Mouse (Mus musculus) left cerebral cortex, postnatal 36 days (tissue): ENCODE measurements at regions not wholly inside any gene's neighbourhood (a gene's known extent, or its start where the extent isn't known, plus 50 kb on each side); places are given as distances from the start of the nearest gene placed in this dataset.
A peak's percentile ranks its signal among the peaks of the same experiment; 100 is the strongest.

Source experiments
- DNase-seq, 2 experiments: peaks; one replicate each; pipeline ENCODE4 v3.0.0; 2021 to 2022; ENCODE audit warnings: low spot score in 2 of 2, mixed read lengths in 1 of 2
- intact Hi-C: fragments of 180-260 bp; cut with DNase I; formaldehyde crosslinking; loops from one replicate; pipeline ENCODE4 v1.15.1; 2025

DNA sequence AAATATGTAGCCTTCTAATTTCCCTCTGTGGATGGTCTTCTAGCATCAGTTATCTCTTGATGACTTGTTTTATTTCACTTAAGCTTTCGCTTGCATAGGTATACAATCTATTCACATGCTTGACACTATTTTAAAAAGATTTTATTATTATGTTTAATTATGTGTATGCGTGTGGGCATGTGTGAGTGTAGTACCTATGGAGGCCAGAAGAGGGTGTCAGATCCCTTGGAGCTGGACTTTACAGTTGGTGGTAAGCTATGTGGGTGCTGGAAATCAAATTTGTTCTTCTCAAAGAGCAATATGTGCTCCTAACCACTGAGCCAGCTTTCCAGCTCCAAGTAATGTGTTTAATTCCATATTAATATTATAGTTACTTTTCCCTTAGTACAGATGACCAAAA lies 372.6 kb upstream of the Camk1g start:
- intact Hi-C loops, result no loop called here
- DNase-seq, result no peak

DNA sequence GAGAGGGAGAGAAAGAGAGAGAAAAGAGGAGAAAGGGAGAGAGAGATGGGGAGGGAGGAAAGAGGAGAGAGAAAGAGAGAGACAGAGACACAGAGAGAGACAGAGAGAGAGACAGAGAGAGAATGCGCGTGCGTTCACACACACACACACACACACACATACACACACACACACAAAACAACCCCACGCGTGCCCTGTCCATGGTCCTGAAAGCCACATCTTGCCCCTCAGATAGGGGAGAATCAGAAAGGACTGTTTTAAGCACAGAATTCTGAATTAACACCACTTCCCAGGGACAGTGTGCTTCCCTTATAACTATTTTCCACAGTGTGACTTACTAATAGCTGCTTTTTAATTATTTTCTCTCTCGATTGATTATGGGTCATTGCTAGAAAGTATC lies 368.7 kb upstream of the Camk1g start:
- intact Hi-C loops, result no loop called here
- no peak for DNase-seq

- intact Hi-C loops, result no loop called here
Observed at GRCm38 (mm10) chr1:193735949-193736518, 365.9 kb upstream of the Camk1g start.

GRCm38 (mm10) chr1:193734014-193734763 lies 364.1 kb upstream of the Camk1g start:
- DNase-seq, result no peak
- intact Hi-C loops, result no loop called here

More at GRCm38 (mm10) chr1:193735949-193736518, 365.9 kb upstream of the Camk1g start:
- DNase-seq, result no peak

- intact Hi-C loops, result no loop called here
Observed at GRCm38 (mm10) chr1:193733402-193733801, 363.3 kb upstream of the Camk1g start.

DNA sequence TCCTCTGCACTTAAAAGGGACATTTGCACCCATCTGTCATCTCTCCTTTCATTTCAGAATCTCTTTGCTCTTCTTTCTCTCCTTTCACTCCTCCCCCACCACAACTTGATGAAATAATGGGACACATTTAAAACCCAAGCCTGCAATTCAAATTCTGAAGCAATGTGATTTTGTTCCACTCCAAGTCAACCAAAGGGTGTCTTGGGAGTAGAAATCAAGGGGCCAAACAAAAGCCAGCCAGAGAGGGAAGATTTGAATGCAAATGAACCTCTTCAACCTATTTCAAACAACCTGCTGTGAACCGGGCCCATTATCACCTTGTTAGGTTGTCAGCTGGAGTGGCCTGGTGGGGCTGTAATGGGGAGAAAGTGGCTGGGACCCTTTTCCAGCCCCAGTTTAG lies 362.0 kb upstream of the Camk1g start:
- no peak for DNase-seq

More at GRCm38 (mm10) chr1:193733402-193733801, 363.3 kb upstream of the Camk1g start:
- DNase-seq, result no peak

DNA sequence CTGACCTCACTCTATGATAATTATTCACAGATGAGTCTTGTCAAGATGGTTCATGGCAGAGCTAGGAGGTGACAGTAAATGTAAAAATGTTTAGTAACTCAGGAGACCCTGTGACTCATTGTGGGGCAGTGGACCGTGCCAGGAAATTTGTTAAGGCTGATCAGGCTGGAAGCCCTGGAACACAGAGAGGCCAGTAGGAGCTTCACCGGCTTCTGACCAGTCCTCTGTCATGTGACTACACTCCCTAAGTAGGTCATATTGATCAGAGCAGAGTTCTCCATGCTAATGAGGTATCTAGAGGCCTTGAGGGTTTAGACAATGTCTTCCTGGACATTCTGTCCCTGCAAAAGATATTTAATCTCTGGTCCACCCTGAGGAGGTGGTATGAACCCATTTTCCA lies 351.8 kb upstream of the Camk1g start:
- DNase-seq, result no peak
- intact Hi-C loops, result no loop called here

More for the DNA sequence above, 362.0 kb upstream of the Camk1g start:
- intact Hi-C loops, result no loop called here

DNA sequence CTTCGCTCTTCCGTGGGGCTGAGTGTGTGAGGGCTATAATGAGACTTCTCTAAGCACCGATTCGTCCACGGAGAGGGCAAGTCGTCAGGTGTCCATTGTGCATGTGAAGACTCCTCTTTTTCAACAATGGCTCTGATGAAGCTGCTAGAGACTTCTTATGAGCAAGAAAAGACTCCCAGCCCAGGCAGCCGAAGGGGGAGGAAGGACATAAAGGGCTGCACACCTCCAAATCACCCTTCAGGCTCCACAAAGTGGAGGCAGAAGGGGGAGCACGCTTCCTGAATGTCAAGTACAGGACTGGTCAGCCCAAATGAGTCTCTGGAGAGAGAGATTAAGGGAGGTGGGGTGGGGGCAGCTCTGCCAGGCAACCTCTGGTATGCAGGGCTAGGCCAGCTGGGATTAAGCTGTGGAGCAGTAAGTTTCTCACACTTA lies 350.3 kb upstream of the Camk1g start:
- DNase-seq, result no peak
- intact Hi-C loops, result no loop called here

DNA sequence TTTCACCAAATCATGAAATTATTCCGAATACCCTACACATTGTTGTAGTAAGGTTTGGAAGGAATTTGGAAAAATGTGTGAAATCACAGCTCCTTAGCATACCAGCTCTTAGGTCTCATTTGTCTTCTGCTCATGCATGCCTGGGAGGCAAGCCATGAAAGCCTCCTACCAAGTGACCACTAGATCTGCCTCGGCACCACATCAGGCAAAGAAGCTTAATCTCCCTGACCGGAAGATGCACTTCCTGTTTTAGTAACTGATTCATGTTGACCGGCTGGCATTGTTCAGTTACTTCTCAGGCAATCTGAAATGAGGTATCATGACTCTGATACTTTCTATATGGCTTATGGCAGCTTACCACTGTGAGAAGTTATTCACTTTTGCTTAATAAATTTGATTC lies 345.2 kb upstream of the Camk1g start:
- intact Hi-C loops, result no loop called here
- DNase-seq, result no peak

DNA sequence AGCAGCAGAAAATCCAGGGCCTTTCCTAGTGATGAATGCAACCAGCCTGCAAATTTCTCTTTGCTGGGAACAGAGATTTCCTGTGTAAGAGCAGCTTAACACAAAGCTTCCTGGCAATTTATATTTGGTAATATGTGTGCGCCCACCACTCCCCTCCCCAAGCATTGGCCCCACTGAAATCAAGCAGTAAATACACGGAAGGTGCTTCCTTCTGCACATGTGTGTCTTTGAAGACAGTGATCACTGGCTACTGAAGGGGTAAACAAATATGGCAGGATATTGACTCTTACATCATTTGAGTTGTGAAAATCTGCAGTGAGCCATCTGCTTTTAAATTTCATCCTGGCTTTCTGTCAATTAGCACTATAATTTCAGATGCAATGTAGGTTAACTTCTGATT lies 344.5 kb upstream of the Camk1g start:
- intact Hi-C loops, result no loop called here
- no peak for DNase-seq

DNA sequence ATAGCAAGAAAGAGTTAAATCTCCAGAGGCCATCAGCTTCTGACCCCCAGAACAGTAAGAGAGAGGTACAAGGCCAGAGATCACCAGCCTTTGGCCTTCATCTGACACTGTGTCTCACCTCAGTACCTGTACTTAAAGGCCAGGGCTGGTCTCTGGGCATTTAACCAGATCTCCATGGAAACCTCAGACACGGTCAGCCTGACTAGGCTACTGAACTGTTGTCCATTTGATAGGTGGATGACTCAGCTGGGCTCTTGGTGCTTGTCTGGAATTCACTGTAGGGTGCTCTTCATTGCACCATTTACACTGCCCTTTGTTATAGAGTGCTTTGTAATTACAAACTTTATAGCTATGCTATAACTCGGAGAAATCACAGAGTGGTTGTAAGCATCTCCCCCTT lies 335.1 kb upstream of the Camk1g start:
- intact Hi-C loops, result loop anchor here (10.0 kb wide), 1 partner anchor 320 kb away; no protein-coding TSS in a partner anchor
- DNase-seq, result no peak

DNA sequence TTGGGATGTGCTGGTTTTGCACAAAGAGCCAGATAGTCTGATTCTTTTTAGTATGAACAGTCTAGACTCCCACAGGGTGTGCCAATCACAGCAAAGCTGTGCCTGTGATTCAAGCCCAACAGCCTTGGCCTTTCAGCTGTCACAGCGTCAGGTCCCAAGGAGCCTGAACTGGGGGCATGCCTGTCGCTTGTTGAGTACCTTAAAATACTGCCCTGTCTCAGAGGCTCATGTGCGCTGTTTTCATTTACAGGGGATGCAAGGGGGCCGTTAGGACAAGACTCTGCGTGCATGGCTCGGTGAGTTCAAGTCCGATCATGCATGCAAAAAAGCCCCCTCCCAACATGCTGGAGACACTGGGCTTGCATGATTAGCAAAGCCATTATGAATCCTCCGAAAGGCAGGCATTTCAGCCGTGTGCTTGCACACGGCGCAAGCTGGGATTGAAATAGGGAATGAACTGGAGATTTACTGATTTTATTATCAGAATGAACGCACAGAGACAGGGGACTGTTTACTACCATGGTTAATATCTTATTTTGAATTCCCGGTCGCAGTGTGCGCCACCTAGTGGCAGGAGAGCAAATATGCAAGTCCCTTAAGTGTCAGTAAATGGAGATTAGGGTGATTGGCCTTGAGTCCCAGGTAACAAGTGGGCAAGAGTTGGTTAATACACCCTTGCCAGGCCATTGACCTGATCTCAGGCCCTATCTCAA lies 332.8 kb upstream of the Camk1g start:
- peak in 1 of 2 experiments; percentile 43 for DNase-seq
- intact Hi-C loops, result loop anchor here (5.0 to 10.0 kb wide), 4 partner anchors 126 to 519 kb away; no protein-coding TSS in a partner anchor

DNA sequence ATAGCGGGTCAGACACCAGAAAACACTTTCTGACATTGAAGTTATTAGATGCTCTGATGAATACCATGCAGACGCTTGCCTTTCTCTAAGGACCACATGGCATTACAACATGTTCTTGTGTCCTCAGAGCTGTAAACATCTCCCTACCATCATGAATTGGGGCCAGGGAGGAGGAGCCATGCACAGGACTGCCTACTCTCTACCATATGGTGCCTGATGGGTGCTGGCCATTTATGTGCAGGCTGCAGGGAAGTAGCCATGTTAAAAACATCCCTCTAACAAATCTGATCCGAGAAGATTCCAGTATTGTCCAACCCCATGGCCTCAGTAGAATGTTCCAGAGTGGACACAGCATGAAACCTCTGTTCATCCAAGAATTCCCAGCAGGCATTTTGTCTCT lies 330.1 kb upstream of the Camk1g start:
- intact Hi-C loops, result loop anchor here (5.0 to 10.0 kb wide), 4 partner anchors 123 to 522 kb away; no protein-coding TSS in a partner anchor
- DNase-seq, result no peak

DNA sequence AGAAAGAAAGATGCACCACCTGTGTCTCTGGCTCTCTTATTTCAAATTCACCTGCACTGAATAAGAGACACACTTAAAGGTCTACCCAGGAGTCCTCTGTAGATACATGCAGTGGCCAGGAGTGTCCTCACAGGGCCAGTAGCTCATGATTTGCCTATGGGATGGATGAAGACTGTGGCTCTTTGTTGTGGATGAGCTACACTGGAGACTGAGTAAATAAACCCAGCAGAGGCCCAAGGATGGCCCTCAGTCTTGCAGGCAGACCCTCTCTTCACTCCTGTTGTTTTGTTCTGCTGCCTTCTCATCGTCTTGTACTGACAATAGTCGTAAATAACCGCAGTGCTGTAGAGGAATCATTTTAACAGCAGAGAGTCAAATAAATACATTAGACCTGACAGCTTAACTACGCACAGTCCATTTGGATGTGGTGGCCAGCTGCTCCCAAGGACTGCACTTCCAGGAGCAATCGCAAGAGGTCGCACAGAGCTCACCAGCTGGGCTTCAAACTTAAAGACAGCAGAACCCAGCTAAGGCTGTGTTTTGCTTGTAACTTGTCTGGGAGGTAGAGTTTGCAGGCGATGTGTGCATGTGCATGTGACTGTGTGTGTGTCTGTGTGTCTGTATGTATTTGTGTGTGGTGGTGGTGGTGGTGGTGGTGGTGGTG lies 328.6 kb upstream of the Camk1g start:
- DNase-seq, result peak; percentile 77 to 79
- intact Hi-C loops, result loop anchor here (5.0 kb wide), 1 partner anchor 914 kb away; no protein-coding TSS in a partner anchor

GRCm38 (mm10) chr1:193697857-193698256 lies 327.8 kb upstream of the Camk1g start:
- intact Hi-C loops, result loop anchor here (5.0 kb wide), 1 partner anchor 914 kb away; no protein-coding TSS in a partner anchor
- DNase-seq, result no peak

- no peak for DNase-seq
- intact Hi-C loops, result loop anchor here (5.0 kb wide), 1 partner anchor 915 kb away; no protein-coding TSS in a partner anchor
Observed at GRCm38 (mm10) chr1:193697001-193697400, 326.9 kb upstream of the Camk1g start.

- no peak for DNase-seq
- intact Hi-C loops, result no loop called here
Observed at GRCm38 (mm10) chr1:193692991-193693390, 322.9 kb upstream of the Camk1g start.

GRCm38 (mm10) chr1:193689601-193690000 lies 319.5 kb upstream of the Camk1g start:
- intact Hi-C loops, result no loop called here
- no peak for DNase-seq

DNA sequence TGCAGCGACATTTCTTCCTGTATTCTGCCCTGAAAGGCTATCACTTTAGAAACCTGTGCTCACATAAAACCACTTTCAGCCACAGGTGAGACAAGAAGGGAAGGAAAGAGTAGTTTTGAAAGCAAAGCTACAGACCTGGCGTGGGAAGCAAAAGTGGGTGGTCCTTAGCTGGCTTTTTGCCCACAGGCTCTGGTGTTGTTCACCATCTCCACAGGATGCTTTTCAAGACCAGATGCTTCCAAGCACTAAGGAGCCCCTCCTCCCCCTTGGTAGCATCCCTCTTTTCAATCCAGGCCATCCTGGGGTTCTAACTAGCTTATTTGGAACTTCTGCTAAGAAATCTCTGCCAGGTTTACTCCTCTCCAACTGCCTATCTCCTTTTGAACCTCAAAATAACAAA lies 312.8 kb upstream of the Camk1g start:
- intact Hi-C loops, result no loop called here
- no peak for DNase-seq

DNA sequence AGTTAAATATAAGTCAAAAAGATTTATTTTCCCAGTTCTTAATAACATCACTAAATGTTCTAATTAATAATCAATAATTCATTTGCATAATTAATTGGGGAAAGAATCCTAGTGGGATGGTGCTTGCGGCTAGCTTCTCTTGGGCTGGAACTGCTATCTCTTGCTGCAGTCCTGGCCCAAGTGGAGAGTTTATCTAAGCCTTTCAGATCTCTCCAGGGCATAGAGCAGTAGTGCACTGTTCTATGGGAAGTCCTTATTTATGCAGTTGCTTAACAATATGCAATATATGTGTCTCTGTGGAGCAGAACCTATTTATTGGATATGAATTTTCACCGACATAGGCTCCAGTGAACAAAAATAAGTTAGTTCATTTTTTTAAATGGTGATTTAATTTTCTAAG lies 308.4 kb upstream of the Camk1g start:
- DNase-seq, result no peak
- intact Hi-C loops, result no loop called here
